Mouse (Mus musculus): ENCODE measurements around the gene Gramd1c.
A peak's percentile ranks its signal among the peaks of the same experiment; 100 is the strongest.

The Gramd1c gene

DNA sequence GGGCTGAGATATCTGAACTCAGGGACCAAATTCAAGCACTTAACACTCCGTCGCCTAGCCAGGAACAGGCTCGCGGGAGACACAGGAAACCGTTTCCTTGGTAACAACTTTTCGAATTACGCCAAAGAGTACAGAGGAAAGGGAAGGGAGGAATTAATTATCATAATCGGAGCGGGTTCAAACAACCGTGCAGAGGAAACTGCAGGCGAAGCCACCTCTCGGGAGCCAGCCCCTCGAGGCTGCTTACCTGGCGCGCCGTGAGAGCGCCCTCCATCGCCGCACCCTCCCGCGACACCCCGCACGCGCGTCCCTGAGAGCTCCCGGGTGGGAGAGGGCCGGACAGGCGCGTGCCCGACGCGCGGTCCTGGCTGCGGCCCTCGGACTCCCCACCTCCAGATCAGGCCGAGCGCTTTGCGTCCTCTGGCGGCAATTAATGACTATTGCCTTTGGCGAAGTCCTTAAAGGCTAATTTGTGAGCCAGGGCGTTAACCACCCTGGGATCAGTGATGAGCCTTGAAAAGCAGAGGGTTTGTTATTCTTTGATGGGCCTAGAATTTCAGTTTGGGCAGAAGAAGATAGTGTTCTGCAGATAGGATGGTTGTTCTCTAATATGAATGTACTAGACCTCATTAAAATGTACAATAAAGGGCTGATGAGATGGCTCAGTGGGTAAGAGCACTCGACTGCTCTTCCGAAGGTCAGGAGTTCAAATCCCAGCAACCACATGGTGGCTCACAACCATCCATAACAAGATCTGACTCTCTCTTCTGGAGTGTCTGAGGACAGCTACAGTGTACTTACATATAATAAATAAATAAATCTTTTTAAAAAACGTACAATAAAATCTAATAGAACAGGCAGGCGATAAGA, at the start of gene Gramd1c:
Gene Gramd1c, minus strand, starts transcription at position 321 of the 870 bp plus-strand sequence.
- peak; percentile 62 for DNase-seq (ENCODE audit: low spot score)

DNA sequence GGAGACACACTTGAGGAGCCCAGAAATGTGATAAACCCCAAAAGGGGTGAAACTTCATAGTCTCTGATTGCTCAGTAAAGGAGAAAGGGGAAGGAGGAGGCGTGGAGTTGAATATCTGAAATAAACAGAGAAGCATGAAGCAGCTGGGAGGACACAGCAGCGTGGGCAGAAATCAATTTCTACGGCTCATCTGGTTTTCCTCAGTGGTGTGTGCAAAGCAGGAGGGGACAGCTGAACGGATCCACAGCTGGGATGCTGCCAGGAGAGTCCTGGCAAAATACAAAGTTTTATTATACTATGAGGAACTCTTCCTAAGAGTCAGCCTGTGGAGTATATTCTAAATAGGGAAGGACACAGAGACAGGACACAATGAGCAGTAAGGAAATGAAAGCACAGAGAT, 45.9 kb upstream of the Gramd1c start:
- DNase-seq (ENCODE audit: low spot score), result no peak

DNA sequence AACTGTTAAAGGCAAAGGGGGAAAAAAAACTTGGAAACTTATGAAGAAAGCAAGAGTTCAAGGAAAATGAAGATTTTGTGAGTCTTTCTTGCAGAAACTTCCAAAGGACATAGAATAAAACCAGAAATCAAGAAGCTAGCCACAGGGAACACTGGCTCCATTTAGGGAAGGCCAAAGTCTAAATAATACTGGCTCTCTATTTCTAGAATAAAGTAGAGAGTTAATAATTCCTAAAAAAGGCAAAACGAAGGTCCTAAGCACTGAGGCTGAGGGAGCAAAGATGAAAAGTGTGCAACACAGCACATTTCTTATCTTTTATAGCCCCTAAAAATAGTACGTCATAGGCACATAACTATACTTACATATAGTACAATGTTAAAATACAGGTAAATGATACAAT, 42.1 kb upstream of the Gramd1c start:
- DNase-seq (ENCODE audit: low spot score), result no peak

DNA sequence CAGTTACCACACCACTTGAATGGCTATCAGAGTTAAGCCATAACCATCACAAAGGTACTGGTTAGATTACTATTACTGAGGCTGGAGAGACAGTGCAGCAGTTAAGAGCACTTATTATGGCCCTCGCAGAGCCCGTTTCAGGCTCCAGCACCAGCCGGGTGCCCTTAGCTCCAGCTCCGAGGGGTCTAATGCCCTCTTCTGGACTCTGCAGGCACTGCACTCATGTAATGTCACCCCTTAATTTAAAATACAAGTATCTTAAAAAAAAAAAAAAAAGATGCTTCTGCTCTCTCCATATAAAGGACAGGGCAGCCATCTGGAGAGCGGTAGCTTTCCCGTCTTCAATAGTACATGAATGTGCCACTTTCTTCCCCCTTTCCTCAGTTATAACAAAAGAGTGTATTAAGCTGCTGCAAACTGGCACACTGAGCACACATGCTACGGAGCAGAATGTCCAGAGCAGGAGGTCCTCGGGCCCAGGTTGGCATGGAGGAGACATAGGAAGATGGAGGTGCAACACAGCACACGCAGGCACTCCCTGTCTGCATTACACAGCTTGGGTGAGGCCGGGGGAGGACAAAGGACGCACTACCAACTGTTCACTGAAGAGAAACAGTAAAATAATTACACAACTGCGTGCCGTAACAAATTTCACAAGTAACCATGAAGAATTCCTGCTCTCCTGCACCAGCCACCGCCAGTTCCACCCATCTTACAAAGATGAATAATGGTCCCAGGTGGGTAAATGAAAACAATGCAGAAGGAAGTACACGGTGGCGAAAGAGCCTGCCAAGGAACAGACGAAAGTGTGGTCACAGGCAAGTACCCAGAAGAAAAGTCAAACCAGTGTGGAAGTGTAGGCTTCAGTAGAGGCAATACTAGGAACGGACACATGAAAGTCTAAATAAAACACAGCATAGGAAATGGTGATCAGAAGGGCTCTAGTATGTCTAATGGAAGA, 40.9 kb upstream of the Gramd1c start:
- no peak for DNase-seq (ENCODE audit: low spot score)

DNA sequence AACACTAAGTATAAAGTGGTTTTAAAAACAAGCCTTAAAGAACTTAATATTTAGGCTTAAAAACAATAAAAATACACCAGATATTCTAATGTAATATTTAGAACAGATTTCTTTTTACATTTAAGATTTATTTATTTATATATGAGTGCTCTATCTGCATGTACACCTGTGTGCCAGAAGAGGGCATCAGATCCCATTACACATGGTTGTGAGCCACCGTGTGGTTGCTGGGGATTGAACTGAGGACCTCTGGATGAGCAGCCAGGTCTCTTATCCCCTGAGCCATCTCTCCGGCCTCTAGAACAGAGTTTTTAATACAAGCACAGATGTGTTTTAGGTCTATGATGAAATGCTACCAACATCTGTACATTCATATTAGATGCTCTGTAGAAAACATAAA, 39.8 kb upstream of the Gramd1c start:
- no peak for DNase-seq (ENCODE audit: low spot score)

DNA sequence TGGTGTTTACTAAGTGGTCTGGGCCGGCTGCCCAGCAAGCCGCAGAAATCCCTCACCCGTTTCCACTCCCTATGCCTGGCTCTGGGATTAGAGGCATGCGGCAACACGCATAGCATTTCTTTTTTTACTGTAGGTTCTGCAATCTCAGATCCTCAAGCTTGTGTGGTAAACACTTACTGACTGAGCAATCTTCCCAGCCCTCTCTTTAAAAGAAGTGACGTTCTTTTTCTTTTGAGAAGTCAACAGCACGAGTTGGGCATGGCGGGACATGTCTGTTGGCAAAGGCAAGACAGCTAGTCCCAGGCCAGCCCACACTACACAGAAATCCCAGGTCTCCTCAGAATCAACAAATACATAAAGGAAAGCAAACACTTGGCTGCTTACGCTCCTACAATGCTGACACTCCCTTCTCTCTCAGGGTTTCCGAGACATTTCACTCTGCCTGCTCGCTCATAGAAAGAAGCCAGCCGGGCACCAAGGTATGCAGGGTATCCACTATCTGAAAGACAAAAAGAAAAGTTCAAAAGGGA, 38.1 kb upstream of the Gramd1c start:
- no peak for DNase-seq (ENCODE audit: low spot score)

DNA sequence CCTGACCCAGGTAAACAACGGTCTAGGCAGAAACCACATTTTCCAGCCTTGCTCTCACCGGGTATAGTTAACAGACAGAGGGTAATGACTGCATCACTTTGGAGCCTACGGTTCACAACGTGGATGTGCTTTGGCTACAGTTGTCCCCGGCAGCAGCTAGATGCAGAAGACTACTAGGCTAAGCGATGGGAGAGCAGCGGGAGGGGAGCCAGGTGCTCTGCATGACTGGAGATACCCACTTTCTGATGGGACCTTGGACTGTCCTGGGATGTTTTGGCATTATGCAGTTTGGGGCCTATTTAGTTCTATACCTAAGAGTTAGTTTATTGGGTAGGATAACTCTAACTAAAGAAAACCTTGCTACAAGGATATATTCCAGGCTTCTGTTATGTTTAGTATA, 36.2 kb upstream of the Gramd1c start:
- DNase-seq (ENCODE audit: low spot score), result no peak

DNA sequence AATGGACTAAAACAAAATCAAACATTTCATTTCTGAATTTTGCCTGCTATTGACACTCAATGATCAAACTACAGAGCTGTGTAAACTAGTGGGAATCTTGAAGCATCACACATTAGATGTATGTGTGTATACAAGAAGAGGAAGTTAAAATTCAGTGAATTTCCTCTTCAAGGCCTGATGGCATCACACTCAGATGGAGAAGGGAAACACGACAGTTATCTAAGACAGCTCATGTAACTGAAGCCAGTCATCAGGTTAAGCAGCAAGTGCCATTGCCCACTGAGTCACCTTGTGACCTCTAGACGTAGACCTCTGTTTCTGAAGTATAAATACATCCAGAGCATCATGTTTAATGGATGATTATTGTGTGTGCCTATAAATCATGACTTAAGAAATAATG, 24.5 kb upstream of the Gramd1c start:
- DNase-seq (ENCODE audit: low spot score), result no peak

DNA sequence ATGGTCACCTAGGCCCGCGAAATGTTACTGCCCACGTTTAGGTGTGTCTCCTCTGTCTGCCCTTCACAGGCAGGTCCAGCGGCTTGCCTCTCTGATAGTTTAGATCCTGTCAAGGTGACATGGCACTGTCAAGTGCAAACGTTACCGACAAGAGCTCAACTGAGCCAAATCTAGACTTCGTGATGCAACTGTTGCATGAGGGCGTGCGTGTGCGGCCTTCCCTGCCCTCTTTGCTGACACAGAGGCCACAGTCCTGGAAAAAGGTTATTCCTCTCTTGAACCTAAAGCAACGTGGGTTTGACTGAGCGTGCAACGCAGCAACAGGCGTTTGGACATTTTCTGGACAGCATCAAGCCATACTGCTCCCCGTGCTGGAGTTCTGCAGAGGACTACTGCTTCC, 1.8 kb downstream of the Gramd1c start:
- no peak for DNase-seq (ENCODE audit: low spot score)

DNA sequence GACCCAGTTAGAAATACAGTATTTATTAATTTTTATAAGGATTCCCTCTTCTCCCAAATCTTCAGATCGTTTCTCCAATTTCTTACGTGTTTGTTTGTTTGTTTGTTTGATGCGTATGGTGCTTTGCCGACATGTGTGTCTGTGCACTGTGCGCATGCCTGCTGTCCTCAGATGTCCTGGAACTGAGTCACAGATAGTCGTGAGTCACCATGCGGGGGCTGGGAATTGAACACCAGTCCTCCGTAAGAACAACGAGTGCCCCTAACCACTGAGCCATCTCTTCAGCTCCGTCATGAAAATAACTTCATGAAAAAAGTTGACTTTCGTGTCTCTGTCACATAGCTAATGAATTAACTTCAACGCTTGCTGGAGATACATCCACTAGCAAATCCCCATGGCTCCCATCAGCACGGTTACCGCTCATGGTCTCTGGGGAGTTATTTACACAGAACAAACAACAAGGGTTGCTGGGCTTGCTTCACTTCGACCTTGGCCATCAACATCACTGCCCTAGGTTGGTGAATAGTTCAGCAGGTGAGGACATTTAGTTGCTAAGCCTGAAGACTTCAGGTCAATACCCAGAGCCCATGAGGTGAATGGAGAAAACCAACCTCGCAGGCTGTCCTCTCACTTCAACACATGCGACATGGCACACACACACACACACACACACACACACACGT, 2.4 kb downstream of the Gramd1c start:
- DNase-seq (ENCODE audit: low spot score), result no peak

DNA sequence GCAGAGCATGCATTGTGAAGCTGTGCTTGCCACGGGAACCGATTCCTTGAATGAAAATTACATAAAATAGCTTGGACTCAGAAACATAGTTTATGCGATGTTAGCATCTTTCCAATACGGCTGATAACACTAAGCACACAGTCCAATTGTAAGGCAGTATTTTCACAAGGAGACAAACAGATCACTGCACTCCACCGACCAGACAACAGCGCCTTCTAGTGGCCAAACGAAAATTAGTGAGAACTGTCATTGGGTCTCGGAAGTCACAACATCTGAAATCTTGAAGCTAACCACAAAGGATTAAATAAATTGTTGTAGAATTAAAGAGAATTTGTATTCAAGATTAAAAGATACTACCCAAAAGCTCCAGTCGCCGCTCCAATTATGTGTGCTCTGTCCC, 4.4 kb downstream of the Gramd1c start:
- peak; percentile 24 for DNase-seq (ENCODE audit: low spot score)

DNA sequence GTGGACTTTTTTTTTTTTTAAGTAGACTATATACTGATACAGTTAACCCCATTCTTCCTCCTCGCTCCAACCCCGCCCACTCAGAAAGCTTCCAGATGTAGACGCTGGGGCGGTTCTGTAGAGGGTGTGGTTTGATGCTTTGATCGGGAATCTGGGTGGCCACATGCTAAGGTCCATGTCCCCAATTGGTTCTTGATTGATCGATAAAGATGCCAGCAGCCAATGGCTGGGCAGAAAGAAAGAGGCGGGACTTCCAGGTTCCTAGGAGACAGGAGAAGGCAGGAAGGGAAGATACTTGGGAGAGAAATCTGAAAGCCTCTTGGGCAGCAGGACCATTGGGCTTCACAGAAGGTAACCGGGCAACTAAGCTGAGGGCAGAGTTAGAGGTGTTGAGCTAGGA, 7.4 kb downstream of the Gramd1c start:
- peak; percentile 65 for DNase-seq (ENCODE audit: low spot score)

DNA sequence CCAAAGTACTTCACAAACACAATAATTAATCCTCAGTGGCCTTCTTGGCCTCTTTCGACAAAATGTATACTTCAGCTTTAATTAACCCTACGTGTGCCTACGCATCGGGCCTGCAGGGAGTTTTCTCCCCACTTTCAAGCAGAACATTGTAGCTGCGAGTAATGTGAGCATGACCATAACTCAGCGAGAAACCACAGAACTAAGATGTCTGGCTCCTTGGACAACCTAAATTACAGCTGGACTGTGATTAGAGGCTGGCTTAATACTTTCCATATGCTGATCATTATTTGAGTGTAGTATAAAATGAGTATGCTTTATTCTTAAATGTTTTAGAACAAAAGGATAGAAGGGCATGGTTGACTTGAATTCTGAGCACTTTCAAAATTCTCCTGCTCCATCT, 9.9 kb downstream of the Gramd1c start:
- no peak for DNase-seq (ENCODE audit: low spot score)

DNA sequence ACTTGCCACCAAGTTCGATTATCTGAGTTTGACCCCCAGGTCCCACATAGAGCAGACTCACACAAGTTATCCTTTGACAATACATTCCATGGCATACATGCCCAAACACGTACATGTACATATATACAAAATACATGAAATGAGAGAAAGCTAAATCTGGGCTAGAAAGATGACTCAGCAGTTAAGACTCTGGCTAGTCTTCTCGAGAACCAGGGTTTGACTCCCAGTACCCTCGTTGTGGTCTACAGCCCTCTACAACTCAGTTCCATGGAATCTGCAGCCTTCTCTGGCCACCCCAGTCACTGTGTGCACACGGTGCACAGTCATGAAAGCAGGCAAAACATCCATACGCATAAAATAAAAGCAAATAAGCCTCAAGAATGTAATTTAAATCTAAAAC, 10.8 kb downstream of the Gramd1c start:
- no peak for DNase-seq (ENCODE audit: low spot score)

DNA sequence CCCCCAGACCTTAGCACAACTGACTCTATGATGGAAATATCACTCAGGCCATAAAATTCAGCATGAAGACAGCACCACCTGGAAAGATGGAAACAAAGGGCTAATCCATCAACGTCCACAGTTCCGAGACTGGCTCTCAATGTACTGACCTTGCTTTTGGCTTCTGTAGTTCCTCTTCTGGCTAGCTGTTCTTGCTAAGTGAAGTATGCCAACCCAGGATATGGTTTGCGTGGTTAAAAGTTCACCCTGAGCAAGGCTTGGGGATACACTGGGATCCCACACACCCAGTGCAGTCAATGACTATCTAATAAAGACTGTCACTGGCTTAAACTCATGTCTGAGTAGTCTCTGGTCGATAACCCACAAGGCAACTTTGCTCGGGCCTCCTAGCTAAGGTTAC, 13.0 kb downstream of the Gramd1c start:
- no peak for DNase-seq (ENCODE audit: low spot score)

DNA sequence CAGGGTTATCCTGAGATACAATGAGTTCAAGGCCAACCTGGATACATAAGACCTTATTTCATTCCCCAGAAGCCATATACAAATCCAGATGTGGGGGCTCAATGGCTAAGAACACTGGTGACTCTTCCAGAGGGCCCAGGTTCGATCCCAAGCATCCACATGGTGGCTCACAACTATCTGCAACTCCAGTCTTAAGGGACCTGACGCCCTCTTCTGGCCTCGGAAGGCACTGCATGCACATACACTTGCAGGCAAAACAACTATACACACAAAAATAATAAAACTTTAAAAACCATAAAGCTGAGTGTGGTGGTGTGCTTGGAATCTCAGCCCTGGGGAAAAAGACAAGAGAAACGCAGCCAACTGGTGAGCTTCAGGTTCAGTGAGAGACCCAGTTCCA, 24.0 kb downstream of the Gramd1c start:
- no peak for DNase-seq (ENCODE audit: low spot score)

DNA sequence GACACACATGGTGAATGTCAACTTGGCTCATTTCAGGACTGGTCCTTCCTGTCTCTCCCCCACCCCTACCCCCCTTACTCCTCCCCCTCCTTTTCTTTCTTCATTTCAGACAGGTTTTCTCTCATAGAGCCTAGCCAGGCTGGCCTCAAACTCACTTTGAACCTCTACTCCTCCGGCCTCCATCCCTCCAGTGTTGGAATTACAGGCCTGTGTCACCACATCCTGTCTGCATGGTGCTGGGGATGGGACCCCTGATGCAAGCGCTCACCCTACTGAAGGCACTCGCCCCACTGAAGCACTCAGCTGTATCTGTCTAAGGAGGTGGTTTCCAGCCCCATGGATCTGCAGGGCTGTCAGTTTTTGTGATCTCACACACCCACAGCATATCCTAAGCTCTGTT, 27.9 kb downstream of the Gramd1c start:
- no peak for DNase-seq (ENCODE audit: low spot score)

DNA sequence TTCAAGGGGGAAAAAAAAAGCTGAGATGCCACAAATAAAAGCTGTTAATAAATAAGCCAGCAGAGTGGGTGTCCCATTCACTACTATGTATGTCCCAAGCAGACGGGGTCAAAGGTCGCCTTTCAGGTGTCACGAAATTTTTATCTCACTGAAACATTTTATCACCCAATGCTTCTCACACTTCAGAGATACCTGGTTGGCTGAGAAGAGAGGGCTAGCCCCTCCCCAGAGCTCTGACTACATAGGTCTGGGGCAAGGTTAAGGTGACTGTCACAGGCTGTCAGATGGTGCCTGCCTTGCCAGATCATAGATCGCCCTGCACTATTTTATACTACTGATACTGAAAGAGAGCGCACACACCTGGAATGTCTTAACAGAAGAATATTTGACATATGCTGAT, 29.8 kb downstream of the Gramd1c start:
- DNase-seq (ENCODE audit: low spot score), result no peak

DNA sequence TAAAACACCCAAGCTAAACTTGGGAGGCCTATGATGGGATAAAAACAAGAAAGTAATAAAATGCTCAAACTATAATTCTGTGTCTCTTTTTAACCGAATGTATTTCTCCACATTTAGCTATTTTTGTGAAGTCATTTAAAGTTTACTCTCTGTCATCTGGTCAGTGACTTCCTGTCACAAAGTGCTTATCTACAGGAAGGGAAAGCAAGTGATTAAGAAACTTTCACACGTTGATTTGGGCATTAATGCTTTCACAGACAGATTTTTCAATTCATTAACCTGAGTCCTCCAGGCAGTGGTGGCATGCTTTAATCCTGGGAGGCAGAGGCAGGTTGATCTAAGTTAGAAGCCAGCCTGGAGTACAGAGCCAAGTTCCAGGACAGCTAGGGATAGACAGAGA, 33.9 kb downstream of the Gramd1c start:
- no peak for DNase-seq (ENCODE audit: low spot score)

DNA sequence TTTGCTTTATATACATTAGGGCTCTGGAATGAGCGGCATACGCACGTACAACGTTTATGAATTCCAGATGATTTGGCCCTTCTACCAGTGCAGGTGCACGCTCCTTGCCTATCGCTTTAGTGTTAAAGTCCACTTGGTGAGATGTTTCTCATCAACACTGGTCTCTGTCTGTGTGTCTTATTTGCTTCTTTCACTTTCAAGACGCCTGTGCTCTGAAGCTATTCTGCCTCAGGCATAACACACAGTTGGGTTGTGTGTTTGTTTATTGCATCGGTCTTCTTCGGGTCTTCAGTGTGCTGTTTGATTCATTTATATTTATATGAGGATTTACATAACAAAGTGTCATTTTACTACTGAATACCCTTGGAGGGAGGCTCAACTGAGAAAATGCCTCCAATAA, 36.3 kb downstream of the Gramd1c start:
- DNase-seq (ENCODE audit: low spot score), result no peak

DNA sequence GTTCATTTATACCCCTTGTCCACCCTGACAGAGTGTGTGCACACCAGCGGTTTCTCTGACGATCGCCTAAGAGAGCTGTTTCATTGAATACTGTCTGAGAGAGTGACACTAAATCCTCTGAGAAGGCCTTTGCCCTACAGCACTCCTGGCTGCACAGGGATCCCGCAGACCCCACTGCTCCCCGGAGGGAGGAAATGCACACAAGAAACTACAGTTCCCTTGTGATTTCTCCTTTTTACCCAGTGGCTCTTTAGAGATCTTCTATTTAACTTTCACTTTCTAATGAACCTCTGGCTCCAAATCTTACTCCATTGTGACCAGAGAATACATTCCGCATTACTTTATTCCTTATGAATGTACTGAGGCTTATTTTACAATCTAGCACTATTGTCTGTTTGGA, 36.9 kb downstream of the Gramd1c start:
- no peak for DNase-seq (ENCODE audit: low spot score)

DNA sequence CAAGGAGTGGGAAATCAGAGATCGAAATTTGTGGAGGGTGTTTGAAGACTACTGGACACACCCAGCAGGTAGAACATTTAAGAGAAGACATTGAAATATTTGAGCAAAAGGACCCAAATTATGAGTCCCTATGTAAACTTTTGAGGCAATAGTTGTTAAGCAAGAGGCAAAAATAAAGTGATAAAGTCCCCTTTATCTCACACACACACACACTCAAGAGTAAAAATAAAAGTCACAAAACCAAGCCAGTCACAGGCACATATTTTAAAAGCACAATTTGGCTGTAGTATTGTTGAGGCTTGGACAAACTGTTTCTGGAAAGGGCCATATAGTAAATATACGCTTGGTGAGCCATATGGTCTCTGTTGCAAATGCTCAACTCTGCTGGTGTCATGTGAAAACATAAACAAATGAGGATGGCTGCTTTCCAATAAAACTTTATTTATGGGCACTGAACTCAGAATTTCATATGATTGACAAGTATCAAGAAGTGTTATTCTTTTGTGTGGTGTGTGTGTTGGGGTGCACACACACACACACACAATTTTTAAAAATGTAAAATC, 44.1 kb downstream of the Gramd1c start:
- no peak for DNase-seq (ENCODE audit: low spot score)
